13 mouse cellular contexts compared by ENCODE assay signal in genomic region chr15:12682549-12682948, GRCm38 (mm10). TPM values are rescaled to one million over a fixed set of nuclear protein-coding genes. Genes with fewer than 3 reads are reported as not detected.
DNase-seq lines count a peak whose midpoint lies in the region; ATAC-seq and TF ChIP-seq lines count a peak whose summit lies in the region.
"Had no signal": no experiment of that assay in that cellular context is flagged by ENCODE, and none has a peak within 500 bp of the region (broad histone marks: within the 10 kb centered on the region; RNA-seq: fewer than 3 reads in every experiment).

No protein-coding gene starts in this region.

- H3K36me3 ChIP-seq in kidney, adult 2 months (ENCODE audit: control insufficient read depth, insufficient read depth, low read length) = no peaks in the 10 kb centered on the region
- no peaks in the 10 kb centered on the region for H3K36me3 ChIP-seq in midbrain, embryonic 13.5 days
- H3K36me3 ChIP-seq: liver, embryonic 13.5 days had no signal

- H3K9ac ChIP-seq in midbrain, embryonic 13.5 days (replicated peaks) = no peak overlapping the region
- H3K9ac ChIP-seq: forebrain, embryonic 13.5 days; heart, embryonic 13.5 days; liver, embryonic 13.5 days had no signal

- no peak overlapping the region for H3K4me3 ChIP-seq in kidney, adult 2 months (ENCODE audit: insufficient read depth, low read depth, low read length)
- H3K4me3 ChIP-seq in midbrain, embryonic 13.5 days (replicated peaks) = no peak overlapping the region
- H3K4me3 ChIP-seq: forebrain, embryonic 13.5 days; heart, embryonic 13.5 days; liver, embryonic 13.5 days had no signal

- 39% methylated on average over 9 of the region's 9 CpGs for WGBS in kidney, adult 2 months
- 39% methylated on average over 9 of the region's 9 CpGs for WGBS in midbrain, embryonic 13.5 days

- TF ChIP-seq POLR2A in kidney, adult 2 months (IDR thresholded peaks at IDR 0.05; ENCODE audit: low read depth, low read length) = no peak
- TF ChIP-seq POLR2A in brain, embryonic 14.5 days (IDR thresholded peaks at IDR 0.05; ENCODE audit: borderline replicate concordance, extremely low read depth, insufficient read depth, insufficient read length, poor library complexity, severe bottlenecking) = no peak

- H3K27ac ChIP-seq in kidney, adult 2 months (ENCODE audit: insufficient read depth, low read depth, low read length) = no peak overlapping the region
- H3K27ac ChIP-seq in midbrain, embryonic 13.5 days = no peak overlapping the region
- H3K27ac ChIP-seq: forebrain, embryonic 13.5 days; heart, embryonic 13.5 days; liver, embryonic 13.5 days had no signal

- no peaks in the 10 kb centered on the region for H3K9me3 ChIP-seq in midbrain, embryonic 13.5 days
- H3K9me3 ChIP-seq: forebrain, embryonic 13.5 days; liver, embryonic 13.5 days had no signal

- H3K4me1 ChIP-seq in kidney, adult 2 months (ENCODE audit: control insufficient read depth, insufficient read depth, low read length) = no peaks in the 10 kb centered on the region; the same call in 1 of the 2 replicates
- H3K4me1 ChIP-seq in midbrain, embryonic 13.5 days (replicated peaks) = no peaks in the 10 kb centered on the region
- H3K4me1 ChIP-seq: forebrain, embryonic 13.5 days had no signal

- ATAC-seq in midbrain, embryonic 13.5 days = peak; percentile 24; the same call in 1 of the 2 replicates
- ATAC-seq: forebrain, embryonic 13.5 days; inflammation-experienced regulatory T-cells, adult 6 months had no signal

- no peak overlapping the region for H3K4me2 ChIP-seq in midbrain, embryonic 13.5 days (replicated peaks)
- H3K4me2 ChIP-seq: forebrain, embryonic 13.5 days; heart, embryonic 13.5 days; liver, embryonic 13.5 days had no signal

- H3K27me3 ChIP-seq in kidney, adult 2 months (replicated peaks; ENCODE audit: control insufficient read depth, insufficient read depth, low read length) = no peaks in the 10 kb centered on the region
- no peaks in the 10 kb centered on the region for H3K27me3 ChIP-seq in midbrain, embryonic 13.5 days
- H3K27me3 ChIP-seq: forebrain, embryonic 13.5 days; heart, embryonic 13.5 days; liver, embryonic 13.5 days had no signal

- TF ChIP-seq CTCF in kidney, adult 2 months (conservative IDR thresholded peaks at IDR 0.05; ENCODE audit: insufficient read depth, insufficient read length, low read depth, low read length) = no peak
- TF ChIP-seq CTCF in brain, embryonic 14.5 days (IDR thresholded peaks at IDR 0.05; ENCODE audit: borderline replicate concordance, extremely low read depth, insufficient read depth, insufficient read length) = no peak

- DNase-seq in gastrocnemius, postnatal 25 days = peak; percentile 24
- DNase-seq in gastrocnemius, adult 8-10 months (ENCODE audit: low spot score in 2 of 2) = no peak
- peak; percentile 54 for DNase-seq in kidney, postnatal 10 days
- no peak for DNase-seq in kidney, adult 2 months
- peak; percentile 32 for DNase-seq in brain, embryonic 14.5 days (ENCODE audit: low read depth)
- DNase-seq in adrenal gland, adult 18-20 months (ENCODE audit: low spot score in 2 of 2) = no peak
- no peak for DNase-seq in adrenal gland, adult 8-10 months
- DNase-seq: cerebellum, adult 11 months; liver, embryonic 13.5 days had no signal

RNA-seq across cellular contexts. Expression of gene Pdzd2, which starts 57.2 kb away (rescaled TPM):
- total RNA-seq in gastrocnemius, postnatal 25 days (2021) = 10 to 100 TPM; 18.9 to 19.3 TPM
- total RNA-seq in gastrocnemius, adult 8-10 months (2022) = 10 to 100 TPM; 12.9 to 17.2 (median 16.0) TPM
- polyA plus RNA-seq in kidney, adult 2 months (2012; rRNA removed) = 16.5 and 17.3 TPM in 2 replicates
- polyA plus RNA-seq in brain, embryonic 14.5 days (2012; rRNA removed) = 3.6 and 7.7 TPM in 2 replicates
- polyA plus RNA-seq in midbrain, embryonic 13.5 days (2015; fragmentation: Nextera tagmentation; extraction: Ambion mirVana) = 7.2 and 9.7 TPM in 2 replicates
- total RNA-seq in adrenal gland, adult 18-20 months (2021) = 10 to 100 TPM; 15.0 to 26.0 TPM
- total RNA-seq in adrenal gland, adult 8-10 months (2022) = 10 to 100 TPM; 14.8 to 29.7 (median 21.7) TPM

Comparison
In these comparisons a context has a peak if more than half of its experiments do, and no peak if none do; other contexts are left out.
1. DNase-seq: peak in gastrocnemius, postnatal 25 days (single experiment), kidney, postnatal 10 days (single experiment) and brain, embryonic 14.5 days (single experiment); none in gastrocnemius, adult 8-10 months (0 of 2), kidney, adult 2 months (single experiment), adrenal gland, adult 18-20 months (0 of 2) and adrenal gland, adult 8-10 months (single experiment).